Mouse (Mus musculus): ENCODE measurements around the gene Xpnpep2. TPM values are rescaled to one million over a fixed set of nuclear protein-coding genes. Genes with fewer than 3 reads are reported as not detected.

Gene Xpnpep2
- total RNA-seq, 4 experiments from 2014 or later, result 1.6 to 4.1 (median 2.6) TPM

DNA sequence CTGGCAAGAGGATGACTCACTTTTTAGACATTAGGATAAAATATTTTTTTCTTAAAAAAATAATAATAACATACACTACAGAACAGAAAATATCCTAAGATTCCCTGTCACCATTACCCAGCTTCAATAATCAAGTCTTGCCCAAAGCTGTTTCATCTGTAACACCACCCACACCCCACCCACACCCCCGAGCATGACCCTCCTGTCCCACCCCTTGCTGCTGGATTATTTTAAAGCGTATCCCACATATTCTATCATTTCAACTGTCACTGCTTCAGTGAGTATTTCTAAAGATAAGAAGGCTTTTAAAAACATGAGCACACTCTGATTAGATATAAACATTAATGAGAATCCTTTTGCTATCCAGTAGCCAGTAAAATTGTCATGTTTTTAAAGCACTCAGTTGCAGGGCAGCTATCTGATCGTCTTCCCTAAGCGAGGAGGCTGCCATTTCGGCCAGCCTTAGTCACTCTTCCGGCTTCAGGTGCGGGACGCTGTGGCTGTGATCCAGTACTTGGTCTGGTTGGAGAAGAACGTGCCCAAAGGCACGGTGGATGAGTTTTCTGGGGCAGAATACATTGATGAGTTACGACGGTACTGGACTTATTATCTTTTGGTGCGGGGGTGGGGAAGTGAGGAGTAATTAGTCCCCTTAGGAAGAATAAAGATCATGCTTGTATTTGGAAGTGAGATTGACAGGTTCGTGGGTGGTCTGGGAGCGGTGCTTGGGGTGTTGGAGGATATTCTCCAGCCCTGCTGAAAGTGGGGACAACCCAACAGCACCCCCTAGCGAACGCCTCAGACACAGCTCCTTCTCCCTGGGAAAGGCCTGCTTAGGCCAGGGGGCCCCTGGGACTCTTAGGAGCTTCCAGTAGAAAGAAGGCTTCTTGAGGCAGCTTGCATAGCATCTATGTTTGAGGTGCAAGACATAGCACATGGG lies 15.9 kb downstream of the Xpnpep2 start:
- DNase-seq (ENCODE audit: low spot score), result peak; percentile 54

DNA sequence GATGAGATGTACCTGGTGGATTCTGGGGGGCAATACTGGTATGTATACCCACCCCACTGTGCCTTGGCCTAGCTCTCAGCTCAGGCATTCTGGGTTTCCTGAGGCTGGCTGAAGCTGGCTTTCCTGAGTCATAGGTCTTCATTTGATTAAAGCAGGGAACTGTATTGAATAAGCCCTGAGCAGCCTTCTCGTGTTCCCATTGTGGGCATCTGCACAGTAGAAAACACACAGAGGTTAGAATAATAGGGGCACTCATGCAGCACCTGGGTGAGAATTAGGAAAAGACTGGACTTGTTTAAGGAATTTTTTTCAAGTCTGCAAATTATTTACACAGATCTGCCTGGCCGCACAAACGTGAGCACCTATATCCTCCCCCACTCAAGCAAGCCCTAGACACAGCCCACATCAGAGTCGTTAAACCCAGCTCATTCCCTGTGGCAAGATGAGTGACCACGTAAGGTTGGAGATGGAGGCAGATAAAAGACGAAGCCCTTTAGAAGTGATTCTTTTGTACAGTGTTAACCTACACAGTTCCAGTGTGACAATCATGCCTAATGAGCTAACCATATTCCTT lies 18.5 kb downstream of the Xpnpep2 start:
- DNase-seq (ENCODE audit: low spot score), result no peak

DNA sequence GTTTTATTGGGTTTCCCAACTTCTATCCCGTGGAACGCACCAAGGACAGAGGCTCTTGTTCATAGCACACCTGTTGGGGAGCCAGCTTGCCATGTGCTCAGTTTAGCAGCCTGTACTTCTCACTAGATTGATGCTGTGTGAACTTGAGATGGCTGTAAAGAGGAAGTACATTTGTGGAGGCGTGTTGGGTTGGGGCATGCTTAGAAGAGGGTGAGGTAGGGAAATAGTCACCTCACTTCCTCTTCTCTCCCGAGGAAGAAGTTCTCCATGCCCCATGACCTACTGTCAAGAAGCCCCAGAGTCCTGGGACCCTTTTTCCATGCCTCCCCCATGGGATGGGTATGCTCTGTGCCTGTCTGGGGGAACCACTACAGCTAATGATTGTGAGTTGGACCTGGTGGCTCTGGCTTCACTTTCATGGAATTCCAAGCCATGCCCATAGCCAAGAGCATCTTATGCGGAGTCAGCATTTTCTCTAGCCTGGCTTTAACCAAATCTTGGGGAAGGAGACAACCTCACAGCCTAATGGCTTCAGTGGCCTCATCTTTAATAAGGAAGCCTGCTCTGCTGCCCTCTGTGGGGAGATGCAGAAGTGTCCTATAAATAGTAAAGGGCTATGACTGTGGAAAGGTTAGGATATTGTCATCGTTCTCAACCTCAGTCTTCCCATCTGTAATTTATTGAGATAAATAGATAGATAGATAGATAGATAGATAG lies 19.1 kb downstream of the Xpnpep2 start:
- DNase-seq (ENCODE audit: low spot score), result no peak

DNA sequence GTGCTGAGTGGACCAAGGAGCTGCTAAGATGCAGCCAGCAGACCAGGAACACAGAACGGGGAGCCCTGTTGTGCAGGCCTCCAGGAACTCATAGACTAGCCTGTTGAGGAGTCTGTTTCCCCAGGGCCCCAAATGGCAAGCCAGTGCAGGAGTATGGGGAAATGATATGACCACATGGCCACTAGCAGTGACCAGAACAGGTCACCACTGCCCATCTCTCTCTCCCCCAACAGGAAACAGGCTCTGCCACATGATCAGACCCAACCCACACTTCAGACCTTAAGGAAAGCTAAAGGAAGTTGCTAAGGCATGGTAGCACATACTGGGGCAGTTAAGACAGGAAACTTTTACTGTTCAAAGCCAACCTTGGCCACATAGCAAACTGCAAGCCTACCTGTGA lies 20.6 kb downstream of the Xpnpep2 start:
- DNase-seq (ENCODE audit: low spot score), result no peak

DNA sequence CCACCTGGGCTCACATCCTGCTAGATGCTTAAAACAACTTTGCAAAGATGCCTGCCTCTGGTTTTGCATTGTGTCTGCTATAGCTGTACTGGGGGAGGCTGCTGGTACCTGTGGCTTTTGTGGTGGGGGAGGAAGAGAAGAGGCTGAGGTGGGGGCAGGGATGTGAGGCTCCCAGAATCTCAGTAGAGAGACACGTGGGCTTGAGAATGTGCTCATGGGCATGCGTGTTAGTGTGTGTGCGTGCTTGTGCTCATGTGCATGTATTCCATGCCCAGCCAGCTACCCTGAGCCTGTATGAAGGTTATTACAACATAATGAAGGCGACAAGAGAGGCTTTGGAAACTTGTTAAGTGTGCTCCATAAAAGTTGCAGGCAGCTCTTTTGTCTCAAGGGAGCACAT lies 28.4 kb downstream of the Xpnpep2 start:
- DNase-seq (ENCODE audit: low spot score), result no peak

DNA sequence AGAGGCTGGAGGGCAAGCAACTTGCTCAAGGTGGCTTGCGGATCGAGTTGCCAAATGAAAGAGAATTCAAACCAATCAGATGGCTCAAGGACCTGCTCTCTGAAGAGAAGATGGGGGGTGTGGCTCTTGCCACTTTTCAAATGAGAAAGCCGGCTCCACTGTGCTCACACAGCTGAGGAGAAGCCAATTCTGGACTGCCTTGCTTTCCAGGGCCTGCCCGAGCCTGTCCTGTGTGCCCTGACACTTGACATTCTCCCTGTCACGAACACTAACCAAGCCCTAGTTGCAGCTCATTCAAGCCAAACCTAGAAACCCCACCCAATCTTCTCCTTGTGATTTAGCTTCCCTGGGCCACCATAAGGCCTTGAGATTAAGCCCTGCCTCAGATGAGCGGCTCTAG lies 29.5 kb downstream of the Xpnpep2 start:
- no peak for DNase-seq (ENCODE audit: low spot score)

DNA sequence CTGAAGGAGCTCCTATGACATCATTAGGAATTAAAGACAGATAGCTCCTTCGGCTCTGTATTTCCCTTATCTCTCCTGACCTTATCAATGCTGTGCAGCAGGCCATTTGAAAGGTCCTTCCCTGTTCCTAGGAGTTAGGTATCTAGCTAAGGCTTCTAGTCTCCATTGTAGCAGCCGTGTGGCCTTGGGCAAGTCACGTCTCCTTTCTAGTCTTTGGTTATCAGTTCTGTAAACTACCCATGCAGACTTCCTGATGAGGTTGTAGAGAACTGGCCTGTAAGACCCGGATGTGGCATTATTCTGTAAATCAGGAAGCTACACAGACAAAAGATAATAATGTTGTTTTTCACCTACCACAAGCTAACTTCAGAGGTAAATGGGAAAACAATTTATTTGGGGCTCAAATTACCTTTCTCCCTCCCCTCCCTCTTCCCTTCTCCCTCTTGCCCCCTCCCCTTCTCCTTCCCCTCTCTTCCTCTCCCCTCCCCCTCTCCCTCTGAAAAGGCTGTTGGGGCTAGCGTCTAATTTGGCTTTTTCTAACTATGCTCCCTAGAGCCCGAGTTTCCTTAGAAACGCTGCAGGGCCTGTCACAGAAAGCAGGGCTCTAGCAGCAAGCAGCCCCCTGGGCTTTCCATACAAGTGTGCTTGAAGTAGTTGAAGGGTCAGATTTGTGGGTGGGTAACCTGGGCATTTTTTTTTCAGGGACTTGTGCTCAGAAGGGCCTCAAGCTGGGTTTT lies 30.2 kb downstream of the Xpnpep2 start:
- no peak for DNase-seq (ENCODE audit: low spot score)

DNA sequence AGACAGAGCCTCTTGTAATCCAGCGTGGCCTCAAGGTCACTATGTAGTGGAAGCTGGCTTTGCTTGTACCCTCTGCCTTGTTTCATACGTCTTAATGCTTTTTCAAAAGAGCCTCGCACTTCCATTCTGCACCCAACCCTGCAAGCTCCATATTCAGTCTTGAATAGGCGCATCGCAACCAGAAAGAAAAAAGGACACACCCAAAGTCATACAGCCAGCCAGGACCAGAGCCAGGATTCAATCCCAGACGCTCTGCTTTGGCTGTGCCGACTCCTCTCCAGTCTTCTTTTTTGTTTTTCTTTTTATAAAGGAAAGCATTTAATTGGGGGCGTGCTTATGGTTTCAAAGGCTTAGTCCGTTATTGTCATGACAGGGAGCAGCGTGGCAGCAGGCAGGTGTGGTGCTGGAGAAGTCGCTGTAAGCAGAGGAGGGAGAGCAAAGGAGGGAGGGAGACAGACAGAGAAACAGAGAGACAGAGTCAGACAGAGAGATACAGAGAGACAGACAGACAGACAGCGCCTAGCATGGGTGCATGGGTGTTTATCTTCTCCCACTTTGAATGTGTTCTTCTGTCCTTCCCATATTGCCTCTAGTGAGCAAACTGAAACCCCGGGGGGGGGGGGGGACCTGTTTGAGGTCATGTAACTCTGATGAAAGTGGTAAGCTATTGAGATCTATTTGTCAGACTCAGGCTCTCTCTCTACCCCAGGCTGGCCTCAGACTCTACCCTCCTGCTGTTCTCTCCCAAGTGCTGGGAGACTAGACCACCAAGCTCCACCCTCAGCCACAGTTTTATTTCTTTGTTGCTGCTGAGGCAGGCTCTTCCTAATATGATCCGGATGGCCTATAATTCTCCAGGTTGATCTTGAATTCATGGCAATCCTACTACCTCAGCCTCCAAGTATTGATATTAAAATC lies 31.1 kb downstream of the Xpnpep2 start:
- DNase-seq (ENCODE audit: low spot score), result no peak

DNA sequence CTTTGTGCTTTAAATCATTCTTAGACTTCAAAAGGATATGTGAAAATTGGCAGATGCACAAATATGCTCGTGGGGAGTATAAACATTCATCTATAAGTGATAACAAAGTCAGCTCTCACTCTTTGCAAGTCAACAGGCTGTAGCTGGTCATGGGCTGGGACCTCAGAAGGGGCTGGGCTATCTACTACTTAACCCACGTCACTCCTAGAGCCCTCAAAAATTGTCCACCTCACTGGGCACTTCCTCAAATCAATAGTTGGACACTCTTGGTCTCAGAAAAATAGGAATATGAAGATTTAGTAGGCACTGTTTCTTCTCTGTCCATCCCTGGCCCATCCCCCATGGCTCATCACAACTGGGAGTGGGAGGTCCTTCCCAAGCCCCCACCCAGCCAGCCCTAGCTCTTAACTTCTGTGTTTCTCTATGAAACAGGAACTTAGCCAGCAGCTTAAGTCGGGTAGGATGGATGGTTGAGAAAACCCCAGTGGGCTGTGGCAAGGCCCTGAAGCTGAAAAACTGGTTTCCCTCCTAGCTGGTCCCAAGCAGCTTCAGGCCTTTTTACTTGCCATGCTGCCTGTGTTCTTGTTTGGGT lies 31.9 kb downstream of the Xpnpep2 start:
- no peak for DNase-seq (ENCODE audit: low spot score)

DNA sequence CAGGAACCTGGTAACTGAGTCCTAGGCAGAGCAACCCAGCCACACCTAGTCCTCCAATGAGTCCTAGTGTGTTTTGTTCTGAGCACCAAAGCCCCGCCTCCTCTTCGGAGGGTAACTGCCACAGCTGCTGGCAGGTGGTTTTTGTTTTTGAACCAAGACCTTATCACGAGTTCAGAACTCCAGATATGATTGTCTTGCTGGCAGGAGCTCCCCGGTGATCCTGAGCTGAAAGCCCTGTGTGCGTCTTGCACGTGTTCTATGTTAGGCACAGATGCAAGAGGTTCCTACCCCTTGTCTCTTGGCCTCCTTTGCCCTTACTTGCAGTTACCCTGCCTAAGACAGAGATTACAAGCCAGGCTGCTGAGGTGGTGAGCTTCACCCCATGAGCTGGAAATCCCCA lies 33.0 kb downstream of the Xpnpep2 start:
- DNase-seq (ENCODE audit: low spot score), result no peak

DNA sequence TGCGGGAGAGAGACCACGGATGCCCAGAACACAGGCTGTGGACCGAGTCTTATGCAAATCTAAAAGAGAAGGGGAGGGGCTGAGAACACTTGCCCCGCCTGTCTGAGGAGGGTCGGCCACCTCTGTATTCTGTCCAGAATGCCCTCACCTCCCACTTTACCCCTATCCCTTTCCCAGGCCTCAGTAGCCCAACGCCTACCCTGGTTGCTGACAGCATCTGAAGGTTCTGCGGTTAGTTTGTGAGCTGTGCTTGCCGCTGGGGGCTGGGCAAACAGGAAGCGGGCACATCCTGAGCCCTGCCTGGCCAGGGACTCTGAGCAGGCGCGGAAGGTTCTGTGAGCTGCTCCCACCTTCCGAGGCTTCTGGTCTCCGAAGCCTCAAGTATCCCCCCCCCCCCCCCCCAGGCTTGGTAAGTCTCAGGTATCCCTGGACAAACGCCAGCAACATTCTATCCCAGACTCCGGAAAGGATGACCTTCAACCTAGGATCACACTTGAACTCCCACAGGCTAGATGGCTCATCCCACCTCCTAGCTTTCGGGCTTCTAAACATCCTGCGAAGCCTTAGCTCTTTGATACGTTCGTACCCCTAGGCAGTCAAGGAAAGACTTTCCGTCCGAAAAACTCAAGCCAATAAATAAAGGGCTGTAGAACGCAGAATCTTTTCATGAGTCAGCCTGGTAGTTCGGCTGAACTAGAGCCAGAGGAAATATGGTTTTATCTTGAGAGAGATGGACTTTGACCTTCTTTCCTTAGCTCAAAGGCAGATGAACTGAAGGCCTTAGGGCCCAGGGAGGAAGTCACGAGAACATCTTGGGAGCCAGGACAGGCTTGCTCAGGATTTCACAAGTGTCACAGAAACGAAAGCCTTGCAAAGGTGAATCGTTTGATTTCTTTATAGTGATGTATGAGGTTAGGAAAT lies 35.1 kb downstream of the Xpnpep2 start:
- no peak for DNase-seq (ENCODE audit: low spot score)

DNA sequence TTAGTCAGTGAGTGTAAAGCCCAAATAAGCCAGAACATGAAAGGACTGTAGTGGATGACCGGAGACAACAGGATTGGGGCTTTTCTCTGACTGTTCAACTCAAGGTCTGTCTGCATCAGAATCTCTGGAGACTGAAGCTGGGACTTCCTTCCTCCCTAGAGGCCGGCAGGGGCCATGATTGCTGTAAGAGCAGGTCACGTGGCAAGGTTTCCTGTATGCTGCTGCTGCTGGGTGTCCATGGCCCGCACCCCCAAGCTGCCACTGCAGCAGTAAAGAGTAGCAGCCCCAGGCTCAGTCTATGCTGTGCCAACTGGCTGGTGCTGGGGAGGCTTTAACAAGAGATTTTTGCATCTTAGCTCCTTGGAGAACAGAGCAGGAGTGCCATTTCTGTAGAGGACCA lies 37.7 kb downstream of the Xpnpep2 start, which contains the start of gene Sash3:
Sash3 (plus strand) TSS at position 175 of the 400 bp plus-strand sequence.
- DNase-seq (ENCODE audit: low spot score), result no peak

DNA sequence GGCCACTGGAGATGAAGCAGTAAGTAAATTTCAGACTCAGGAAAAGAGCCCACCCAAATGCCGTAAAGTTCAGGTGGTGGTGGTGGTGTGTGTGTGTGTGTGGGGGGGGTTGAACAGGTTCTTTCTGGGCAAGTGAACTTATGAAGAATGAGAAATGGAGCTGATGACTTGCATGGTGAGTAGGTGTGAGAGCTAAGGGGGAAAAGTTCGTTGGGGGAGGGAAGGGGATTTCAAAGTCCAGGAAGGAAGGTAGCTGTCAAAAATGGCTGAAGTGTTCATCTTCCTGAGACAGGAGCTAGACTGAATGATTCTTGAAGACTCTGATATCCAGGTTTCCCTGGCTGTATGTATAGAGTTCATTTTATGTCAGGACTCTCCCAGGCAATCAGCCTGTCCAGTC lies 38.7 kb downstream of the Xpnpep2 start:
- DNase-seq (ENCODE audit: low spot score), result no peak

DNA sequence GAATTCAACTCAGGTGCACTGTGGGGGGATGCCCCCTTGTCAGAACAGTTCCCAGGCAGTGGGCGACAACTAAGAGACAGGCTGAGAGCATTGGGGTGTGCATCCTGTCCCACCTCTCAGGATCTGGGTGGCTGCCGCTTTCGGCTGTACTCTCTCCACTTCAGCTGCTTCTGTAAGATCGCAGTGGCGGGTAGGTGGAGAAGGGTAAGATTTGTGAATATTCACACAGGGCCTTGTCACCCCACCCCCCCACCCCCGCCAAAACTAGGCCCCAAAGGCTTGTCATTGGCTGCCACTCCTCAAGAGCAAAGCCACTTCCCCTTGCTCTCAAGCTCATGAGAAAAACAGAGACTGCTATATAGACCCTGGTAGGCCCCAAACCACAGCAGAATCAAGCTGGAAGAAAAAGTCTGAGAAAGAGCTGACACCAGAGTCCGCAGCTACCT lies 39.2 kb downstream of the Xpnpep2 start:
- DNase-seq (ENCODE audit: low spot score), result no peak

DNA sequence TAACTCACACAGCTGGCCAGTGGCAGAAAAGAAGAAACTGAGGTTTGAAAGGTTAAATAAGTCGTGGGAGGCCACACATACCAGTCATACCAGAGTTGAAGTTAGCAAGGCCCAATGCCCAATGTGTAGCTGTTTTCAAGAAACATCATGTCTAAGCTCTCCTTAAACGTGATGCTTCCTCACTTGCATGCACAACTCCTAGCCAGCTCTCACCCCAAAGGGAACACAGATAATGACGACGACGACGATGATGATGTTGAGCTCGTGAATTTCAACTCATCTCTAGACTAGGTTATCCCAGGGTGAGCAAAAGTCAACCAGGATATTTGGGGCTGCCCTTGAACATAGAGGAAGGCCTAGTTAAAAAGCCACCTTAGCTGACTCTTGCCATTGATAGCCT lies 43.6 kb downstream of the Xpnpep2 start:
- DNase-seq (ENCODE audit: low spot score), result no peak

DNA sequence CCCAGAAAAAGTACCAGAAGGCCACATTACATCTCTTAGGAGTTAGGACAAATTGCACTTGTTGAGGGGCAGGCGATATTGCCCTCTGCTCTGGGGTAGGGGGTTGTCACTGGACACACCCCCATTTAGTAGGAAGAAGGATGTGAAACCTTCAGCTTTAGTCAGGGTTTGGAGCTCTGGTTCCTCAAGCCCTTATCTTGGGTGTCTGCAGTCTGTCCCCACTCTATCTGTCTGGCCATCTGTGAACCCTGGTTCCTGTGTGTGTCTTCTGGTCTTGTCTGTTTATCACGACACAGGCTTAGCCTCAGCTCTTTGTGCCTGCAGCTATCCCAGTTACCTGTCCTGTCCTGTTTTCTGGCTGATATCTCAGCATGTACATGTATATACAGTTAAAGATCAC lies 44.9 kb downstream of the Xpnpep2 start:
- no peak for DNase-seq (ENCODE audit: low spot score)

DNA sequence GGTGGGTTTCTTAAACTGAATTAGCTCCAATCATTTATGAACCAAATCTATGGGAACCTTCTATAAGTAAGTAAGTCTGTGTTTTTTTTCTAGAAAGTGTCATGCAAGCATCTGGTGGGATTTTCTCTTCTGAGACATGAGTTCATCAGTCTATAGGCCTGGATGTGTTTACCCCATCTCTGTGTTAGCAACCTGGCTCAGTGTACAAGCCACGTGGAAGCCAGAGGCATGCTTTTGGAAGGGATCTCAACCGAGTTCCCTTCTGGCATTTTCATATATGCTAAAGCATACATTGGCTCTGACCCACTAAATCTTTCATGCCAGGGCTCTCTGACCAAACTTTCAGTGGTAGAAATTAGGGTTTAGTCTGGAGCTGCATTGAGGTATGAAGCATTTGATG lies 45.4 kb downstream of the Xpnpep2 start:
- DNase-seq (ENCODE audit: low spot score), result no peak

DNA sequence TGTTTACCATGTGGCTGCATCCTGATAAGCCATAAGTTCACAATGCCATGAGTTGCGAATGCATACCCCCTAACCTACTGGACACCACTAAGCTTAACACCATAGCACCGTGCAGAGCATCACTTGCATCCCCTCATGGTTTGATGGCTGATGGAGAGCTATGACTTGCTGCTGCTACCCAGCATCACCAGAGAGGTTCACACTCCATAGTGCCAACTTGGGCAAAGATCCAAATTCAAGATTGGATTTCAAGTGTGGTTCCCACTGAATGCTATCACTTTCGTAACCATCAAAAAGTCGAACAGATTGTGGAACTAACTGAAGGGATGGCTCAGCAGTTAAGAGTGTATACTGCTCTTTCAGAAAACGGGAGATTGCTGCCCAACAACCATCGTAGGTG lies 47.0 kb downstream of the Xpnpep2 start:
- DNase-seq (ENCODE audit: low spot score), result no peak

DNA sequence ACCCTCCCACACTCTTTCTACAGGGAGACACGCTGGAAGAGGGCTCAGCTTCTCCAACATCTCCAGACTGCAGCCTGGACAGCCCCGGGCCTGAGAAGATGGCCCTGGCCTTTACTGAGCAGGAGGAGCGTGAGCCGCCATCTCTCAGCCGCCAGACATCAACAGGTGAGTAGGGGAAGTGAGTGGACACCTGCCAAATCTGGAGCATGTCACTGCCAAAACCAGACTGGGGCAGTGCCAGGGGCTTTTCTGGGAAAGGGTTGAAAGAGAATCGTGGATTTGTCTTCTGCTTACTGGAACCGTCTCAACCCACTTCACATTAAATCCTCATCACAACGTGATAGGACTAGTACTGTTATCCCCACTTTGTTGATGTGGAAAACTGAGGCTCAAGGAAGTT lies 48.9 kb downstream of the Xpnpep2 start:
- DNase-seq (ENCODE audit: low spot score), result no peak

Data from heart, adult 8-10 months (tissue).